Mouse (Mus musculus) lung, postnatal 10 days (tissue): ENCODE results near the gene Ncaph2.

ENCODE experiments used
- DNase-seq: peaks from one replicate; pipeline ENCODE4 v3.0.0; 2021

The Ncaph2 gene

GRCm38 (mm10) chr15:89350447-89350846 is 5.1 kb upstream of the Ncaph2 start:
- peak; percentile 41 for DNase-seq

GRCm38 (mm10) chr15:89351302-89351701 is 4.2 kb upstream of the Ncaph2 start:
- no peak for DNase-seq

GRCm38 (mm10) chr15:89352054-89352453 is 3.5 kb upstream of the Ncaph2 start:
- DNase-seq: no peak

- no peak for DNase-seq
Measured at GRCm38 (mm10) chr15:89352795-89353194, 2.7 kb upstream of the Ncaph2 start.

- DNase-seq: no peak
Measured at GRCm38 (mm10) chr15:89353837-89354236, 1.7 kb upstream of the Ncaph2 start.

- DNase-seq: no peak
Measured at GRCm38 (mm10) chr15:89354455-89354854, 1.1 kb upstream of the Ncaph2 start.

- peak; percentile 89 for DNase-seq
Measured at GRCm38 (mm10) chr15:89356372-89356771, 853 bp downstream of the Ncaph2 start.

- DNase-seq: no peak
Measured at GRCm38 (mm10) chr15:89358784-89359183, 3.3 kb downstream of the Ncaph2 start.

GRCm38 (mm10) chr15:89363051-89363450 is 7.5 kb downstream of the Ncaph2 start:
- no peak for DNase-seq

GRCm38 (mm10) chr15:89365141-89365551 is 9.6 kb downstream of the Ncaph2 start:
- no peak for DNase-seq

GRCm38 (mm10) chr15:89372068-89372467 is 16.5 kb downstream of the Ncaph2 start:
- no peak for DNase-seq

- DNase-seq: no peak
Measured at GRCm38 (mm10) chr15:89372536-89372935, 17.0 kb downstream of the Ncaph2 start.

- peak; percentile 92 for DNase-seq
Measured at GRCm38 (mm10) chr15:89373027-89373761, 17.7 kb downstream of the Ncaph2 start.

GRCm38 (mm10) chr15:89373762-89374248 is 18.3 kb downstream of the Ncaph2 start, which contains the start of gene Sco2:
TSS of gene Sco2 (minus strand) at chr15:89373846.
- peak; percentile 96 for DNase-seq

- DNase-seq: no peak
Measured at GRCm38 (mm10) chr15:89374340-89374739, 18.8 kb downstream of the Ncaph2 start.

GRCm38 (mm10) chr15:89374801-89375534 is 19.4 kb downstream of the Ncaph2 start:
- DNase-seq: no peak

- DNase-seq: no peak
Measured at GRCm38 (mm10) chr15:89376040-89376439, 20.5 kb downstream of the Ncaph2 start.

GRCm38 (mm10) chr15:89376957-89377356 is 21.4 kb downstream of the Ncaph2 start, which contains the start of gene Tymp:
TSS of gene Tymp (minus strand) at chr15:89377039.
- DNase-seq: no peak

GRCm38 (mm10) chr15:89377362-89377761 is 21.8 kb downstream of the Ncaph2 start:
- no peak for DNase-seq

GRCm38 (mm10) chr15:89377938-89378828 is 22.7 kb downstream of the Ncaph2 start:
- DNase-seq: no peak

GRCm38 (mm10) chr15:89378831-89379401 is 23.4 kb downstream of the Ncaph2 start, which contains the start of gene Odf3b:
TSS of gene Odf3b (minus strand) at chr15:89379282.
- DNase-seq: peak; percentile 50

GRCm38 (mm10) chr15:89379429-89379828 is 23.9 kb downstream of the Ncaph2 start:
- peak; percentile 40 for DNase-seq
